Mouse (Mus musculus) thymus, postnatal 0 days (tissue): ENCODE data around the gene Fitm2. TPM values are rescaled to one million over a fixed set of nuclear protein-coding genes. Genes with fewer than 3 reads are reported as not detected.
"Not testable (repeated sequence)": the region's sequence is repeated elsewhere in the genome, so short reads cannot be mapped to it uniquely, and the experiment has no call there.

ENCODE experiments used
- DNase-seq: peaks from one replicate; pipeline ENCODE4 v3.0.0-alpha.2; 2015; ENCODE audit warnings: low spot score
- polyA plus RNA-seq: library from polyadenylated mRNA; unstranded; fragments of >200 nt; fragmentation: Nextera tagmentation; extraction: Ambion mirVana; gene quantifications from 2 replicates; pipeline ENCODE4 v1.2.1, GENCODE M21; 2015

Gene Fitm2
- polyA plus RNA-seq, 1 experiment from 2014 or later = 5.5 TPM

DNA sequence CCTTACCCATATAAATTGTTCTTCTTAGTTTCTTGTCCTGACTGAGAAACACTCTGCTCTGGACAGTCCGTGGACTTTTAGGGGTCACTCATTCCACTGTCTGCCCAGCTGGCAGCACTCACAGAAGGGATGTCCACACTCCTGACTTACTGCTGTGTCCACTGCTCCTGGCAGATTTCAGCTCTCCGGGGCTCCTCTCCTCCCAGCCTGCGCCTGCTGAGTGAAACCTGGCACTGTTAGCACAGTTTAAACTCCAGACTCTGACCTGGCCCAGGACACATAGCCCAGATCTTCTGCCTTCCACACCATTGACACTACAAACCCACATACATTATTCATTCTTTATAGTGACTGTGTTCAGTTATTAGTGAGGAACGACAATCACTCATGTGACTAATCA is 8.4 kb downstream of the Fitm2 start:
- DNase-seq = no peak

DNA sequence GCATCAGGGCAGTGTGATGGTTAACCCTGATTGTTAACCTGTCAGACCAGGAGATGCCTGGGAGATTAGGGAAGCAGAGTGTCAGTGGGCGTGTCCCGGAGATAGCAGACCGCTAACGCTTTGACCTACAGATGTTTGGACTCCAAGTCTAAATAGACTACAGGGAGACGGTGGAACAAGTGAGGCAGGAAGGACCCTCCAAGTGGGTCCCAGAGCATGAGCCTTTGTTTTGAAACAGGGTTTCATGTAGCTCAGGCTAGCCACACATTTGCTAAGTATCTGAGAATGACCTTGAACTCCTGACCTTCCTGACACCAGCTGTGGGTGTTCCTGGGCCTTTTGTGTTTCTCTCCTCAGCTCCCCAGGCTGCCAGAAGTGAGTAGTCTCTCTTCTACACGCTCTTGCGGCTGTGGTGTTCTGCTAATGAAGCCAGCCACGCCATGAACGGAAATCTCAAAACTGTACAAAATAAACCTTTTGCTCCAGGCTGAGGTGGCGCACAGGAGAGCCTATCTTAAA is 9.1 kb downstream of the Fitm2 start:
- DNase-seq = no peak

DNA sequence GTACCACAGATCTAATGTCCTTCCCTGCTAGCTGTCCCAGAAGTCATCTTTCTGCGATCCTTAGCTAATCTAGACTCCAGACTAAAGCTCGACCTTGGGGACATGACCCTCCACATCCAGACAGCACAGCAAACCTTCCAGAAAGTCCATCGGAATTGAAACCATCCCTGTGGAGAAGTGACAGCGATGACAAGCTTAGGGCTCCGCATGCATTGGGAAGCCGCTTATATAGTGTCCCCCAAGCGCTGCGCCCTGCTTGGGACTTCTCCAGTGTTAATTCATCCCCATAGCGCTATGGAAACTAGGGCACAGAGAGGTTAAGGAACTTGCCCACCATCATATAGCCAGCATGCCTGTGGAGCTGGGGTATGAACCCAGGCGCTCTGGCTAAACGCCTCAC is 9.6 kb downstream of the Fitm2 start:
- no peak for DNase-seq

DNA sequence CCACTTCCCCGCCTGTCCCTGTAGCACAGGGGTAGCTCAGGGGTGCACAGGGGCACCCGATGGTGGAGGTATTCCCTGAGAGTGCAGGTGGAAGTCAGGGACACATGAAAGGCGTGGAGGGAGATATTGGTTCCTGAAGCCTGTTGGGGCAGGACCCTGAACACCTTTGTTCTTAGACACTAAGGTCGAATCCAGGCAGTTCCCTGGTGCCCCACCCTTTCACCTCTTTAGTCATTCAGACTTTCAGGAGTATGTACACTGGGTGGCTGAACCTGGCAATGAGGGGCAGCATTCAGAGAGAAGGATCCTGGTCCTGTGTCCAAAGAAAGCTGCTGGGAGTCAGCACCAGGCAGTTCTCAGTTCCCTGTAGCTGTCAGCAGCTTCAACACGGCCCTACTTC is 10.0 kb downstream of the Fitm2 start:
- DNase-seq = no peak

- not testable (repeated sequence) for DNase-seq
Observed at GRCm38 (mm10) chr2:163461307-163461706, 11.1 kb downstream of the Fitm2 start.

GRCm38 (mm10) chr2:163460622-163461021 is 11.8 kb downstream of the Fitm2 start:
- no peak for DNase-seq

- no peak for DNase-seq
Observed at GRCm38 (mm10) chr2:163459380-163459779, 13.0 kb downstream of the Fitm2 start.

DNA sequence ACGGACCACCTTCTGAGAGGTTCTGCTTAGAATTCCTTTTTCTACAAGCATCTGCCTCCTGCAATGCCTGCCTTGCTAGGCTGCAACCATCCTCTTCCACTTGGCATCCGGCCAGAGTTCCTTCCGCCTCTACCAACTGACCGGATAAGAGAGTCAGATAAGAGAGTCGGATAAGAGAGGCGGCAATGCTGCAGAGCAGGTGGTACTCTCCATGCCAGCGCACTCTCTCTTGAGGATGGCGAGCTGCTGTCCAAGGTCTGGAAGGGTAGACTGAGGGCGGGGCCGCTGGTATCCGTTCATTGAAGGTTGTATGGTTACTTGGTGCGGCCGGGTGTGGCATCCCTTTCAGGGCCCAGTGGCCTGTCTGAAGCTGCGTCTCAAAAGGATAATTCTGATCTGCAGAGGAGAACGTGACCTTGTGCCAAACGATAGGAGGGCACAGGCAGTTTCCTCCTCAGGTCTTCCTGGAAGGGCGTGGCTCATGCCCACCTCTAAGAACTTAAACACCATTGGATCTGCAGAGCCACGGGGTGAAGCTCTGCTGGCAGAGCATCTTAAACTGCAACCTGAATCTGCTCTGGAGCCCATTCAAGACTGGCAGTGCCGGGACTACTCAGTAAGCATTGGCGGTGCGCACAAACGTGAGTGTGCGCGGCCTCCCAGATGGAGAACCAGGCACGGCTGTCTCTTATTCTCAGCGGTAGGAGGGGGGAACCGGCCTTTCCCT is 13.7 kb downstream of the Fitm2 start:
- no peak for DNase-seq

DNA sequence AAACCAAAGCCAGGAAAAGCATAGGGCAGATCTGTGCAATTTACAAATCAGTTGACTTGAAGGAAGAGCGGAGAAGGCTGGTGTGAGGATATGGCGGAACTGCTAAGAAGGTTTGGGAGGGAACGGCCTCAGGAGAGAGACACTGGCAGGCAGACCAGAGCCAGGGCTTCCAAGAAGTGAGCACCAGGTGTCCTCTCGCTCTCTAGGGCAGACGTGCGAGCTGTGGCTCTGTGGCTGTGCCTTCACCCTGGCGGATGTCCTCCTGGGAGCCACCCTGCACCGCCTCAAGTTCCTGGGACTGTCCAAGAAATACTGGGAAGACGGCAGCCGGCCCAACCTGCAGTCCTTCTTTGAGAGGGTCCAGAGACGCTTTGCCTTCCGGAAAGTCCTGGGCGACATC is 19.1 kb downstream of the Fitm2 start:
- DNase-seq = no peak

- DNase-seq = no peak
Observed at GRCm38 (mm10) chr2:163452738-163453137, 19.7 kb downstream of the Fitm2 start.

DNA sequence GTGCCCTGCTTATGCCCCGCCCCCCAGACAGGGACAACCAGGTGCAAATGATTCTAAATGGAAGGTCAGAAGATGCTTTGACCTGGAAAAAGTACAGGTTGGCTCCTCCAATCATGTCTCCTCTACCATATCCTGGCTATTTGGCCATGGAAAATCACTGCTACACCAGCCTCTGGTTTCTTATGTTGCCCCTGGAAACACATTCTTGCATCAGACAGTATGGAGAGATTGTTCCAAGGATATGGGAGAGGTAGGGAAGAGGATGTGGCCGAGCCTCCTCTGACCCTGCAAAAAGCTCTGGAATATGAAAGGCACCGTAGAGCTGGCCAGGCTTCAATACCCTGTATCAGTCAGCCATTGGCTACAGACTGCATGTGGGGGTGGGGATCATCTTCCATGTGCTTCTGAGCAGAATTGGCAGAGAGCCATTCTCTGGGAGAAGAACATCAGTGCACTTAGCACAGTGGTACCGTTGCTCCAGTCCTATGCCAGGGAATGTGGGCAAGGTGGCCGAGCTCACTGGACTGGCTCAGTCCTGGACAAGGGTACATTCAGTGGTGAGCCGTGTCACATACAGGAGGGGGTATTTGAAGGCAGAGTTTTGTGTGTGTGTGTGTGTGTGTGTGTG is 21.6 kb downstream of the Fitm2 start:
- DNase-seq = no peak

GRCm38 (mm10) chr2:163449276-163449675 is 23.2 kb downstream of the Fitm2 start:
- no peak for DNase-seq

DNA sequence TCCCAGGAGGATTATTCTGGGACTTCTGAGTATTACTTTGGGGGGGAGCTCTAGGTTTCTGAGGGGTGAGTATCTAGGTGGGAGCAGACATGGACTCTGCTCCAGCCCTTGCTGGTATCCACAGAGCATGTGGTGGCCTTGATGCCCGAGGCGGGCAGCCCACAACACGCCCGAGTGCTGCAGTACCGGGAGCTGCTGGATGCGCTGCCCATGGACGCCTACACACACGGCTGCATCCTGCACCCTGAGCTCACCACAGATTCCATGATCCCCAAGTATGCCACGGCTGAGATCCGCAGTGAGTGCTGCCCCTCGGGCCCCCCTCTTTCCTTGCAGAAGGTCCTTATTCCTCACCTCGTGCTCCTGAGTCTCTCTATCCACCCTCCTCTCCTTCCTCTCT is 25.1 kb downstream of the Fitm2 start:
- DNase-seq = no peak

- no peak for DNase-seq
Observed at GRCm38 (mm10) chr2:163444017-163444416, 28.4 kb downstream of the Fitm2 start.

GRCm38 (mm10) chr2:163443543-163443942 is 28.9 kb downstream of the Fitm2 start:
- DNase-seq = no peak

- DNase-seq = no peak
Observed at GRCm38 (mm10) chr2:163439488-163439887, 32.9 kb downstream of the Fitm2 start.

DNA sequence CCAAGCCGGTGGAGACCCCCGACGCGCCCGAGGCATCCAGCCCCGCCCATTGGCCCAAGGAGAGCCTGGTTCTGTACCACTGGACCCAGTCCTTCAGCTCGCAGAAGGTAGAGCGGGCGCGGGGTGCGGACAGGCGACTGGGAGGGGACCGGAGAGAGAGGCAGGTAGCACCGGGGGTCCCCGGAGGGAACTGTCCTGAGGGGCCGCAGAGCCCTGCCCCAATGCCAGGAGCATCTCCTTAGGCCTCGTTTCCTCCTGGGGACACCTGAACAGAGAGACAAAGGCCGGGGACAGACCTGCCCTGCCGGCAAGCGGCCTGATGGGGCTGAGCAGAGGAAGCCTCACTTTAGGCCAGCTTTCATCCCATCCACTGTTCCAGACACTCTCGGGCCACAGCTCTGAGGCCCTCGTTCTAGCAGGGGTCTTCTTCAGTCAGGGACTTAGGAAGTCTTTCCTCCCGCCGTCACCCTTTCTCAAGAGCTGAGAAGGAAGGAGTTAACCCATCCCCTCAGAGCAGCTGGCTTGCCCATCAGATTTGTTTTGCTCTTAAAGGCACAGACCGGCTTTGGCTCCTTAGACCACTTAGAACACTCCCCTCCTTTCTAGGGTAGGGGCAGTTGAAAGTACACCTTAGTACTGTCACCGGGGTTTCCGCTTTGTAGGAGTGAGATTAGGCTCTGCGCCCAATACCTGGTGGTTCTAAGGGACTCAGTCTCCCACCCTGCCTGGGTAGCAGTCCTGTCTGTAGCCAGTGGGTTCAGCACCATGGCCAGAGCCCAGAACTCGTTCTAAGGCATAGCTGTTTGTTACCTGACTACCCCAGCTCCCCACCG is 33.6 kb downstream of the Fitm2 start:
- peak; percentile 12 for DNase-seq

DNA sequence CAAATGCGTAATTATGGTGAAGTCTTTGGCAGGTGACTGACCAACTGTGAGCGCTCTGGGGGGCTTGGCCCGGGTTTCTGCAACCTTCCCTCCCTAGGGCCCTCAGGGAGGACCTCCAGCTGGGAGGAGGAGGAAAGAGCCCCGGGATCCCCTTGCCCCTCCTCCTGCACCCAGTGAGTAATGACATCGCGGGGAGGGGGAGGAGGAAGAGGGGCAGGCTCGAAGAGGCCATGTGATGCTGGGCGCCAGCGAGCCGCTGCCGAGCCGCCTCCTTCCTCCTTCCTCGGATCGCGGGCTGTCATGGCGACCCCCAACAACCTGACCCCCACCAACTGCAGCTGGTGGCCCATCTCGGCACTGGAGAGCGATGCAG is 34.2 kb downstream of the Fitm2 start, which contains the start of gene Gdap1l1:
TSS of gene Gdap1l1 (plus strand) at position 231 of the 373 bp plus-strand sequence.
- no peak for DNase-seq

- no peak for DNase-seq
Observed at GRCm38 (mm10) chr2:163437800-163438199, 34.6 kb downstream of the Fitm2 start.

DNA sequence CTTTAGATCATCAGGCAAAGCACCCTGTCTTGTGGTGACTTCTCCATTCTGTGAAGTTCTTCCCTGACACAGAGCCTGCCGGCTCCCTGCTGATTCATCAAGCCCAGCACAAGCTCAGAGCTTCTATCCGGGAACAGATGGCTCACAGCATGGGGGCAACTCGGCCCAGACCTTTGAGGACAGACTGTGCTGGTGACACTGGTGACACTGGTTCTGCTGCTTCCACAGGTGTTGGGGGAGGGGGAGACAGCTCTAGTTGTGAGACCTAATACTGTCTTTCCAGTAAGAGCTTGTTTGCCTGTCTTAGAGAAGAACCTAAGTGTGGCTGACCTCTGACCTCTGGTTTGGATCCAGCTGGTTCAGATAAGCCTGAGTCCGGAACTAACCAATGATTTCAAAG is 38.5 kb downstream of the Fitm2 start:
- no peak for DNase-seq

GRCm38 (mm10) chr2:163431289-163431688 is 41.1 kb downstream of the Fitm2 start:
- DNase-seq = no peak
